ENCODE assay signal across 9 mouse cellular contexts in the genomic region with DNA sequence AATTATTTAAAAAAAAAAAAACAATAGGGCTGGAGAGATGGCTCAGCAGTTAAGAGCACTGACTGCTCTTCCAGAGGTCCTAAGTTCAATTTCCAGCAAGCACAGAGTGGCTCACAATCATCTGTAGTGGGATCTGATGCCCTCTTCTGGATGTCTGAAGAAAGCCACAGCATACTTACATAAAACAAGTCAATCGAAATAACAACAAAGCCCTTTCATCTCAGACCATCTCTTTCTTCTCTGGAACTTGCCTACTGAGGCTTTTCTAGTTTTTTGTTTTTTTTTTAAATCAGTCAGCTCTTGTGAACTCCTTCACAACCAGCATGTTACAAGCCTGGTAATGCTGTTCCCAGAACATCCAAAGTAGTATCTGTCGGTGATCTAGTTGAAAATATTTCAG. TPM values are rescaled to one million over a fixed set of nuclear protein-coding genes. Genes with fewer than 3 reads are reported as not detected.
A peak's percentile ranks its signal among the peaks of the same experiment; 100 is the strongest.
DNase-seq lines count a peak whose midpoint lies in the region; ATAC-seq and TF ChIP-seq lines count a peak whose summit lies in the region.
"Had no signal": no experiment of that assay in that cellular context is flagged by ENCODE, and none has a peak within 500 bp of the region (broad histone marks: within the 10 kb centered on the region; RNA-seq: fewer than 3 reads in every experiment).

No protein-coding gene starts in this region.

- no peak for TF ChIP-seq POLR2A in MEL (IDR thresholded peaks at IDR 0.05; ENCODE audit: control insufficient read depth in 1 of 2, insufficient read depth in 1 of 2, low read depth in 1 of 2, low read length in 2 of 2, poor library complexity in 1 of 2)

- peak; percentile 11 to 44 (median 17); a peak in 4 of 6 replicates for TF ChIP-seq CTCF in MEL (IDR thresholded peaks at IDR 0.05 in 2 of 3, conservative IDR thresholded peaks at IDR 0.05 in 1 of 3; ENCODE audit: control insufficient read depth in 1 of 3, insufficient read depth in 1 of 3, low read depth in 2 of 3, low read length in 3 of 3, poor library complexity in 1 of 3, severe bottlenecking in 1 of 3)
- peak; percentile 86 for TF ChIP-seq CTCF in intestine, postnatal 0 days (IDR thresholded peaks at IDR 0.05; ENCODE audit: low read depth)
- TF ChIP-seq CTCF in stomach, postnatal 0 days (IDR thresholded peaks at IDR 0.05; ENCODE audit: low read depth): peak; percentile 83

- no peaks in the 10 kb centered on the region; a peak in 1 of 4 replicates for H3K4me1 ChIP-seq in MEL (ENCODE audit: control insufficient read depth in 1 of 2, insufficient read depth in 2 of 2, low read length in 2 of 2)
- H3K4me1 ChIP-seq in forebrain, embryonic 13.5 days: peaks cover 26% of the 10 kb centered on the region
- no peaks in the 10 kb centered on the region for H3K4me1 ChIP-seq in intestine, postnatal 0 days (replicated peaks; ENCODE audit: control insufficient read depth, insufficient read depth, low read length)
- H3K4me1 ChIP-seq in stomach, postnatal 0 days (replicated peaks; ENCODE audit: control insufficient read depth, insufficient read depth): no peaks in the 10 kb centered on the region

- no peaks in the 10 kb centered on the region for H3K9me3 ChIP-seq in MEL (replicated peaks; ENCODE audit: insufficient read depth, low read length)
- H3K9me3 ChIP-seq in forebrain, embryonic 13.5 days (replicated peaks): no peaks in the 10 kb centered on the region
- no peaks in the 10 kb centered on the region for H3K9me3 ChIP-seq in intestine, postnatal 0 days (ENCODE audit: control insufficient read depth)
- no peaks in the 10 kb centered on the region for H3K9me3 ChIP-seq in stomach, postnatal 0 days (ENCODE audit: control insufficient read depth, low read length)

- peak; percentile 18; the same call in 1 of the 2 replicates for ATAC-seq in frontal cortex, adult (ENCODE audit: low TSS enrichment)
- no peak for ATAC-seq in forebrain, embryonic 13.5 days
- no peak for ATAC-seq in intestine, postnatal 0 days
- ATAC-seq in stomach, postnatal 0 days (ENCODE audit: low FRiP score, low TSS enrichment): no peak
- no peak for ATAC-seq in megakaryocyte-erythroid progenitor cell, adult 5-6 weeks (replicated peaks; ENCODE audit: low FRiP score, low TSS enrichment, poor library complexity, severe bottlenecking)

- H3K4me2 ChIP-seq in forebrain, embryonic 13.5 days: peak overlapping the region; percentile 89
- peak overlapping the region; percentile 91 for H3K4me2 ChIP-seq in intestine, postnatal 0 days (replicated peaks; ENCODE audit: low read depth)
- H3K4me2 ChIP-seq in stomach, postnatal 0 days (replicated peaks; ENCODE audit: low read depth): peak overlapping the region; percentile 91

- no peak for TF ChIP-seq EP300 in MEL (IDR thresholded peaks at IDR 0.05; ENCODE audit: low read depth in 1 of 2, low read length in 2 of 2)
- no peak for TF ChIP-seq EP300 in stomach, postnatal 0 days (optimal IDR thresholded peaks at IDR 0.05)

- peaks cover 0 to 6% of the 10 kb centered on the region in 2 experiments; a peak in 2 of 4 replicates for H3K36me3 ChIP-seq in MEL (ENCODE audit: control insufficient read depth in 1 of 2, insufficient read depth in 2 of 2, low read length in 2 of 2)
- peaks cover 10% of the 10 kb centered on the region for H3K36me3 ChIP-seq in forebrain, embryonic 13.5 days (ENCODE audit: poor library complexity, severe bottlenecking)
- H3K36me3 ChIP-seq in intestine, postnatal 0 days (ENCODE audit: control insufficient read depth, insufficient read depth): peaks cover 9% of the 10 kb centered on the region
- H3K36me3 ChIP-seq in stomach, postnatal 0 days (ENCODE audit: control insufficient read depth, insufficient read depth, low read length): 0 out of 2 replicates have a peak, but pooled peaks cover 2% of the 10 kb centered on the region

- H3K4me3 ChIP-seq in MEL (ENCODE audit: control insufficient read depth in 1 of 2, insufficient read depth in 1 of 2, low read depth in 2 of 2, low read length in 2 of 2): peak overlapping the region; percentile 88 to 89
- H3K4me3 ChIP-seq in forebrain, embryonic 13.5 days: peak overlapping the region; percentile 88
- H3K4me3 ChIP-seq in intestine, postnatal 0 days (ENCODE audit: low read depth, low read length): peak overlapping the region; percentile 73
- H3K4me3 ChIP-seq in stomach, postnatal 0 days (ENCODE audit: low read depth, low read length): peak overlapping the region; percentile 77

- H3K27ac ChIP-seq in MEL (ENCODE audit: control insufficient read depth, low read depth, low read length): peak overlapping the region; percentile 94
- H3K27ac ChIP-seq in forebrain, embryonic 13.5 days: peak overlapping the region; percentile 97; the same call in 1 of the 2 replicates
- 0 out of 2 replicates have a peak overlapping the region, but pooled peaks have one; percentile 17 for H3K27ac ChIP-seq in intestine, postnatal 0 days (ENCODE audit: low read depth, low read length)
- peak overlapping the region; percentile 97; the same call in 1 of the 2 replicates for H3K27ac ChIP-seq in stomach, postnatal 0 days (replicated peaks)

- peak; percentile 36 for TF ChIP-seq RAD21 in MEL (IDR thresholded peaks at IDR 0.05; ENCODE audit: low read depth, low read length)

- DNase-seq in frontal cortex, postnatal 14 days (ENCODE audit: low spot score in 2 of 2): no peak
- peak; percentile 72 for DNase-seq in MEL (ENCODE audit: low read depth, low spot score)
- peak; percentile 73 for DNase-seq in lung, postnatal 10 days
- DNase-seq in stomach, postnatal 0 days (ENCODE audit: low spot score): no peak

- WGBS in forebrain, embryonic 13.5 days: 21% methylated on average over 2 of the region's 2 CpGs
- 3% methylated on average over 2 of the region's 2 CpGs for WGBS in intestine, postnatal 0 days
- 2% methylated on average over 2 of the region's 2 CpGs for WGBS in stomach, postnatal 0 days

- peak overlapping the region; percentile 99 for H3K9ac ChIP-seq in MEL (ENCODE audit: control insufficient read depth, low read depth, low read length, poor library complexity, severe bottlenecking)
- H3K9ac ChIP-seq in forebrain, embryonic 13.5 days: peak overlapping the region; percentile 92
- H3K9ac ChIP-seq in intestine, postnatal 0 days (ENCODE audit: low read depth, low read length): peak overlapping the region; percentile 72; the same call in 1 of the 2 replicates
- peak overlapping the region; percentile 82 for H3K9ac ChIP-seq in stomach, postnatal 0 days (ENCODE audit: low read length)

- H3K27me3 ChIP-seq in MEL (ENCODE audit: control insufficient read depth in 1 of 2, insufficient read depth in 2 of 2, low read length in 2 of 2): no peaks in the 10 kb centered on the region
- H3K27me3 ChIP-seq in forebrain, embryonic 13.5 days: no peaks in the 10 kb centered on the region
- H3K27me3 ChIP-seq in intestine, postnatal 0 days (replicated peaks; ENCODE audit: control insufficient read depth, insufficient read depth, low read length): no peaks in the 10 kb centered on the region
- no peaks in the 10 kb centered on the region for H3K27me3 ChIP-seq in stomach, postnatal 0 days (ENCODE audit: control insufficient read depth, insufficient read depth, low read length)

- peaks cover 30% of the 10 kb centered on the region for H3K79me2 ChIP-seq in MEL (ENCODE audit: control insufficient read depth, insufficient read depth, low read length, poor library complexity)

RNA-seq across cellular contexts. Expression of a gene that starts 1.0 kb away (rescaled TPM):
- total RNA-seq in MEL (2012; rRNA removed): 50.6 and 57.9 TPM in 2 replicates
- 100 to 1,000 TPM in 1 of 2 experiments, not detected in 1; 180 TPM for polyA plus RNA-seq in MEL (2012; ENCODE audit: insufficient read depth in 1 of 2, insufficient read length in 2 of 2, low read depth in 1 of 2, low replicate concordance in 2 of 2, missing spikeins in 1 of 2)
- 203 and 213 TPM in 2 replicates for polyA plus RNA-seq in forebrain, embryonic 13.5 days (2015; fragmentation: Nextera tagmentation; extraction: Ambion mirVana)
- polyA plus RNA-seq in intestine, postnatal 0 days (2015; fragmentation: Nextera tagmentation; extraction: Ambion mirVana): 70.6 and 76.6 TPM in 2 replicates
- polyA plus RNA-seq in stomach, postnatal 0 days (2015; fragmentation: Nextera tagmentation; extraction: Ambion mirVana): 69.2 and 75.1 TPM in 2 replicates
- 269 and 281 TPM in 2 replicates for total RNA-seq in megakaryocyte-erythroid progenitor cell, adult 5-6 weeks (2014; fragmentation: Nextera tagmentation)
- 34.8 and 79.7 TPM in 2 replicates for total RNA-seq in megakaryocyte-erythroid progenitor cell, adult 5-6 weeks (2017)

RNA-seq across cellular contexts. Expression of a gene that starts 8.2 kb away (rescaled TPM):
- total RNA-seq in MEL (2012; rRNA removed): 0.07 and 0.15 TPM in 2 replicates
- polyA plus RNA-seq in MEL (2012; ENCODE audit: insufficient read depth in 1 of 2, insufficient read length in 2 of 2, low read depth in 1 of 2, low replicate concordance in 2 of 2, missing spikeins in 1 of 2): 1 to 10 TPM in 1 of 2 experiments, not detected in 1; 1.6 TPM
- 1.00 and 1.3 TPM in 2 replicates for polyA plus RNA-seq in forebrain, embryonic 13.5 days (2015; fragmentation: Nextera tagmentation; extraction: Ambion mirVana)
- polyA plus RNA-seq in intestine, postnatal 0 days (2015; fragmentation: Nextera tagmentation; extraction: Ambion mirVana): 0.22 and 0.25 TPM in 2 replicates
- polyA plus RNA-seq in stomach, postnatal 0 days (2015; fragmentation: Nextera tagmentation; extraction: Ambion mirVana): 0.25 and 0.48 TPM in 2 replicates
- total RNA-seq in megakaryocyte-erythroid progenitor cell, adult 5-6 weeks (2014; fragmentation: Nextera tagmentation): not detected in 2 replicates
- total RNA-seq in megakaryocyte-erythroid progenitor cell, adult 5-6 weeks (2017): not detected in 2 replicates

RNA-seq across cellular contexts. Expression of a gene that starts 8.7 kb away (rescaled TPM):
- 0.07 TPM in 1 of 2 replicates, not detected in the other for total RNA-seq in MEL (2012; rRNA removed)
- polyA plus RNA-seq in MEL (2012; ENCODE audit: insufficient read depth in 1 of 2, insufficient read length in 2 of 2, low read depth in 1 of 2, low replicate concordance in 2 of 2, missing spikeins in 1 of 2): not detected
- polyA plus RNA-seq in forebrain, embryonic 13.5 days (2015; fragmentation: Nextera tagmentation; extraction: Ambion mirVana): 1.5 and 1.6 TPM in 2 replicates
- 6.4 and 6.5 TPM in 2 replicates for polyA plus RNA-seq in intestine, postnatal 0 days (2015; fragmentation: Nextera tagmentation; extraction: Ambion mirVana)
- 24.1 and 25.9 TPM in 2 replicates for polyA plus RNA-seq in stomach, postnatal 0 days (2015; fragmentation: Nextera tagmentation; extraction: Ambion mirVana)
- total RNA-seq in megakaryocyte-erythroid progenitor cell, adult 5-6 weeks (2014; fragmentation: Nextera tagmentation): 6.5 and 10.1 TPM in 2 replicates
- 30.2 and 43.3 TPM in 2 replicates for total RNA-seq in megakaryocyte-erythroid progenitor cell, adult 5-6 weeks (2017)

RNA-seq across cellular contexts. Expression of a gene that starts 10.9 kb away (rescaled TPM):
- not detected in 2 replicates for total RNA-seq in MEL (2012; rRNA removed)
- not detected for polyA plus RNA-seq in MEL (2012; ENCODE audit: insufficient read depth in 1 of 2, insufficient read length in 2 of 2, low read depth in 1 of 2, low replicate concordance in 2 of 2, missing spikeins in 1 of 2)
- not detected in 2 replicates for polyA plus RNA-seq in forebrain, embryonic 13.5 days (2015; fragmentation: Nextera tagmentation; extraction: Ambion mirVana)
- polyA plus RNA-seq in intestine, postnatal 0 days (2015; fragmentation: Nextera tagmentation; extraction: Ambion mirVana): 0.43 TPM in 1 of 2 replicates, not detected in the other
- not detected in 2 replicates for polyA plus RNA-seq in stomach, postnatal 0 days (2015; fragmentation: Nextera tagmentation; extraction: Ambion mirVana)
- total RNA-seq in megakaryocyte-erythroid progenitor cell, adult 5-6 weeks (2014; fragmentation: Nextera tagmentation): not detected in 2 replicates
- total RNA-seq in megakaryocyte-erythroid progenitor cell, adult 5-6 weeks (2017): not detected in 2 replicates
- total RNA-seq: adrenal gland, postnatal 36 days had no signal

RNA-seq across cellular contexts. Expression of a gene that starts 20.1 kb away (rescaled TPM):
- total RNA-seq in MEL (2012; rRNA removed): 149 and 158 TPM in 2 replicates
- 100 to 1,000 TPM in 1 of 2 experiments, not detected in 1; 251 TPM for polyA plus RNA-seq in MEL (2012; ENCODE audit: insufficient read depth in 1 of 2, insufficient read length in 2 of 2, low read depth in 1 of 2, low replicate concordance in 2 of 2, missing spikeins in 1 of 2)
- polyA plus RNA-seq in forebrain, embryonic 13.5 days (2015; fragmentation: Nextera tagmentation; extraction: Ambion mirVana): 88.4 and 104 TPM in 2 replicates
- 74.0 and 84.2 TPM in 2 replicates for polyA plus RNA-seq in intestine, postnatal 0 days (2015; fragmentation: Nextera tagmentation; extraction: Ambion mirVana)
- polyA plus RNA-seq in stomach, postnatal 0 days (2015; fragmentation: Nextera tagmentation; extraction: Ambion mirVana): 35.5 and 40.2 TPM in 2 replicates
- total RNA-seq in megakaryocyte-erythroid progenitor cell, adult 5-6 weeks (2014; fragmentation: Nextera tagmentation): 137 and 213 TPM in 2 replicates
- total RNA-seq in megakaryocyte-erythroid progenitor cell, adult 5-6 weeks (2017): 226 and 342 TPM in 2 replicates

Comparison
In these comparisons a context has a peak if more than half of its experiments do, and no peak if none do; other contexts are left out.
1. DNase-seq: peak in MEL (single experiment) and lung, postnatal 10 days (single experiment); none in frontal cortex, postnatal 14 days (0 of 2) and stomach, postnatal 0 days (single experiment).
2. H3K27ac ChIP-seq: peak in every context shown above with its lines; median percentile 97 in forebrain, embryonic 13.5 days; 97 in stomach, postnatal 0 days; 94 in MEL; 17 in intestine, postnatal 0 days.
3. CTCF ChIP-seq: peak in every context shown above with its lines; median percentile 86 in intestine, postnatal 0 days; 83 in stomach, postnatal 0 days; 17 in MEL.
4. Peak in every context shown above with its lines, with median percentiles within 50 percentile points of each other: H3K4me3 ChIP-seq, H3K9ac ChIP-seq and H3K4me2 ChIP-seq.